Mouse (Mus musculus) megakaryocyte, embryonic 14.5 days (primary cell): ENCODE results near the gene Tes.

Experiments used
- FLI1 ChIP-seq: IDR thresholded peaks from 2 replicates; pipeline ENCODE4 v1.6.1; 2012; ENCODE audit warnings: low read length, inconsistent platforms, mixed read lengths
- GATA1 ChIP-seq: IDR thresholded peaks from 3 replicates; pipeline ENCODE4 v1.6.1; 2012; ENCODE audit warnings: mixed read lengths, low read length, inconsistent platforms, borderline replicate concordance

GRCm38 (mm10) chr6:17032231-17032728 is 32.7 kb upstream of the Tes start:
- TF ChIP-seq GATA1 (no peak), FLI1 (no peak)
